In the genomic region with DNA sequence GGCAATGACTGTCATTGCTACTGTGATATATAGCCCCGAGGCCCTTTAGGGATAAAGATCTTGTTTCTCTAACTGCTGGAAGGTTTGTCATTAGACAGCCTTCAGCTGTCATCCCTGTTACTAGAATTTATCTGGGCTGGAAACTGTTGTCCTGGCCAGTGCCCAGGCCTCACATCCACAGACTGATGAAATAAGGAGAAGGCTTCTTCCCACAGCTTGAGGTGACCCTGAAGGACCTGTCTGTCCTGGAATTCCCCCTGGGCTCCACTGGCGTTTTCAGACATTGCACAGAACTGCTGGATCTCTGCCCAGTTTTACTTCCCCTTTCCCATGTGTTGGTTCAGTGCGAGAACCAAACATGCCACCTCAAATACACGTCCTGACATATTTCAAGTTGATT, we compare ENCODE assay signal across 8 mouse cellular contexts.
DNase-seq lines count a peak whose midpoint lies in the region; ATAC-seq and TF ChIP-seq lines count a peak whose summit lies in the region.

No protein-coding gene starts in this region.

- H3K27me3 ChIP-seq in midbrain, postnatal 0 days (ENCODE audit: insufficient read depth, low read length), result no peaks in the 10 kb centered on the region
- H3K27me3 ChIP-seq in midbrain, embryonic 15.5 days (replicated peaks), result no peaks in the 10 kb centered on the region
- no peaks in the 10 kb centered on the region for H3K27me3 ChIP-seq in heart, postnatal 0 days (ENCODE audit: control insufficient read depth, insufficient read depth, low read length)

- no peaks in the 10 kb centered on the region for H3K4me1 ChIP-seq in midbrain, postnatal 0 days (ENCODE audit: insufficient read depth, low read length)
- H3K4me1 ChIP-seq in midbrain, embryonic 15.5 days, result no peaks in the 10 kb centered on the region
- H3K4me1 ChIP-seq in heart, postnatal 0 days (ENCODE audit: control insufficient read depth, insufficient read depth), result 0 out of 2 replicates have a peak, but pooled peaks cover 6% of the 10 kb centered on the region

- H3K9ac ChIP-seq in midbrain, postnatal 0 days (replicated peaks; ENCODE audit: low read length, poor library complexity, severe bottlenecking), result no peak overlapping the region
- H3K9ac ChIP-seq in midbrain, embryonic 15.5 days, result no peak overlapping the region
- no peak overlapping the region for H3K9ac ChIP-seq in heart, postnatal 0 days (replicated peaks; ENCODE audit: low read depth, low read length)

- H3K36me3 ChIP-seq in midbrain, postnatal 0 days (ENCODE audit: insufficient read depth, low read length), result no peaks in the 10 kb centered on the region
- no peaks in the 10 kb centered on the region for H3K36me3 ChIP-seq in midbrain, embryonic 15.5 days (replicated peaks)
- no peaks in the 10 kb centered on the region for H3K36me3 ChIP-seq in heart, postnatal 0 days (replicated peaks; ENCODE audit: control insufficient read depth, insufficient read depth, low read length)

- no peak for TF ChIP-seq EP300 in heart, postnatal 0 days (IDR thresholded peaks at IDR 0.05; ENCODE audit: low read depth)

- no peak overlapping the region for H3K4me3 ChIP-seq in midbrain, postnatal 0 days (ENCODE audit: low read depth, low read length)
- H3K4me3 ChIP-seq in midbrain, embryonic 15.5 days, result no peak overlapping the region
- H3K4me3 ChIP-seq in heart, postnatal 0 days (ENCODE audit: low read depth, low read length), result no peak overlapping the region

- H3K27ac ChIP-seq in midbrain, postnatal 0 days (ENCODE audit: low read depth, low read length), result no peak overlapping the region
- H3K27ac ChIP-seq in midbrain, embryonic 15.5 days, result no peak overlapping the region
- H3K27ac ChIP-seq in heart, postnatal 0 days (ENCODE audit: low read depth), result no peak overlapping the region

- no peak for ATAC-seq in midbrain, postnatal 0 days (ENCODE audit: low FRiP score)
- no peak for ATAC-seq in midbrain, embryonic 15.5 days (replicated peaks)
- ATAC-seq in heart, postnatal 0 days (ENCODE audit: insufficient read depth, low read depth), result peak; percentile 76
- peak; percentile 99 for ATAC-seq in megakaryocyte progenitor cell, adult 5-6 weeks (replicated peaks; ENCODE audit: poor library complexity)

- H3K4me2 ChIP-seq in midbrain, postnatal 0 days (ENCODE audit: low read depth, low read length, poor library complexity, severe bottlenecking), result no peak overlapping the region
- no peak overlapping the region for H3K4me2 ChIP-seq in midbrain, embryonic 15.5 days
- H3K4me2 ChIP-seq in heart, postnatal 0 days (ENCODE audit: low read depth, low read length), result no peak overlapping the region

- TF ChIP-seq CTCF in midbrain, postnatal 0 days (IDR thresholded peaks at IDR 0.05), result no peak
- TF ChIP-seq CTCF in heart, postnatal 0 days (IDR thresholded peaks at IDR 0.05; ENCODE audit: low read depth), result no peak

- DNase-seq in cerebellum, postnatal 14 days, result peak; percentile 25 to 41
- no peak for DNase-seq in cerebellum, adult 18-20 months
- peak; percentile 6 for DNase-seq in midbrain, postnatal 0 days (ENCODE audit: low spot score)
- DNase-seq in heart, postnatal 0 days (ENCODE audit: low spot score), result peak; percentile 41
- no peak for DNase-seq in thymus, postnatal 25 days
- DNase-seq in embryo, embryonic 11 days, result no peak

- 69% methylated on average over 4 of the region's 4 CpGs for WGBS in midbrain, postnatal 0 days
- WGBS in midbrain, embryonic 15.5 days, result 75% methylated on average over 4 of the region's 4 CpGs
- WGBS in heart, postnatal 0 days, result 5% methylated on average over 4 of the region's 4 CpGs

- H3K9me3 ChIP-seq in midbrain, postnatal 0 days (ENCODE audit: low read length), result no peaks in the 10 kb centered on the region
- H3K9me3 ChIP-seq in midbrain, embryonic 15.5 days, result no peaks in the 10 kb centered on the region
- H3K9me3 ChIP-seq in heart, postnatal 0 days (replicated peaks; ENCODE audit: control insufficient read depth, low read length), result no peaks in the 10 kb centered on the region

Comparison
In these comparisons a context has a peak if more than half of its experiments do, and no peak if none do; other contexts are left out.
1. DNase-seq: peak in cerebellum, postnatal 14 days (2 of 2), midbrain, postnatal 0 days (single experiment) and heart, postnatal 0 days (single experiment); none in cerebellum, adult 18-20 months (0 of 2), thymus, postnatal 25 days (single experiment) and embryo, embryonic 11 days (single experiment).
2. ATAC-seq: peak in heart, postnatal 0 days (single experiment) and megakaryocyte progenitor cell, adult 5-6 weeks (single experiment); none in midbrain, postnatal 0 days (single experiment) and midbrain, embryonic 15.5 days (single experiment).